Mouse (Mus musculus) heart, embryonic 14.5 days (tissue): ENCODE measurements around the gene Cct3. TPM values are rescaled to one million over a fixed set of nuclear protein-coding genes. Genes with fewer than 3 reads are reported as not detected.

Source experiments
- ATAC-seq: fragments of 200-750 bp; cut with Nextera tagmentation; 2 replicates; pipeline ENCODE4 v1.8.0; 2017; ENCODE audit warnings: low read depth, moderate TSS enrichment; ENCODE audit not compliant: insufficient number of reproducible peaks, insufficient read depth, low FRiP score
- H3K27ac ChIP-seq, 2 experiments: fragments of 200-500 bp in 1 of 2; fragments of 300-500 bp in 1 of 2; sonication (generic) in 1 of 2; replicated peaks in 1 of 2; 2 replicates each; pipeline ENCODE4 v1.5.1; 2012 to 2014; ENCODE audit warnings: low read depth in 2 of 2, low read length in 2 of 2, control low read depth in 1 of 2, mild to moderate bottlenecking in 1 of 2, mixed read lengths in 1 of 2; ENCODE audit not compliant: control insufficient read depth in 1 of 2, insufficient read depth in 1 of 2
- H3K27me3 ChIP-seq: fragments of 300-500 bp; sonication (generic); 2 replicates; pipeline ENCODE4 v1.6.1; 2014; ENCODE audit warnings: mild to moderate bottlenecking, low read length, control low read depth; ENCODE audit not compliant: control insufficient read depth, insufficient read depth
- H3K36me3 ChIP-seq: fragments of 300-500 bp; sonication (generic); 2 replicates; pipeline ENCODE4 v1.6.1; 2014; ENCODE audit warnings: mild to moderate bottlenecking, control low read depth, low read length, mixed read lengths; ENCODE audit not compliant: control insufficient read depth, insufficient read depth
- H3K4me1 ChIP-seq, 2 experiments: fragments of 200-500 bp in 1 of 2; fragments of 300-500 bp in 1 of 2; sonication (generic) in 1 of 2; 2 replicates each; pipeline ENCODE4 v1.6.1; 2012 to 2014; ENCODE audit warnings: low read length in 2 of 2, control low read depth in 1 of 2, mixed read lengths in 1 of 2; ENCODE audit not compliant: control insufficient read depth in 2 of 2, insufficient read depth in 2 of 2
- H3K4me2 ChIP-seq: fragments of 300-500 bp; sonication (generic); 2 replicates; pipeline ENCODE4 v1.6.1; 2014; ENCODE audit warnings: mild to moderate bottlenecking, low read length
- H3K4me3 ChIP-seq, 2 experiments: fragments of 200-500 bp in 1 of 2; fragments of 300-500 bp in 1 of 2; sonication (generic) in 1 of 2; 2 replicates each; pipeline ENCODE4 v1.5.1; 2012 to 2014; ENCODE audit warnings: low read length in 2 of 2, mild to moderate bottlenecking in 2 of 2, control low read depth in 1 of 2, low read depth in 1 of 2, moderate library complexity in 1 of 2; ENCODE audit not compliant: control insufficient read depth in 1 of 2, insufficient read depth in 1 of 2
- H3K9ac ChIP-seq: fragments of 300-500 bp; sonication (generic); 2 replicates; pipeline ENCODE4 v1.6.1; 2014; ENCODE audit warnings: mild to moderate bottlenecking, low read length
- H3K9me3 ChIP-seq: fragments of 300-500 bp; sonication (generic); 2 replicates; pipeline ENCODE4 v1.6.1; 2016; ENCODE audit warnings: low read length, control low read depth; ENCODE audit not compliant: control insufficient read depth
- WGBS: fragments of 180-500 bp; shearing (Covaris S2); extraction: QIAGEN DNeasy Blood & Tissue Kit; methylation state at CpG from one replicate; pipeline ENCODE4 v1.1.7; 2014; 5-methylcytosine and 5-hydroxymethylcytosine counted together
- polyA plus RNA-seq: library from polyadenylated mRNA; unstranded; fragments of >200 nt; fragmentation: Nextera tagmentation; extraction: Ambion mirVana; gene quantifications from 2 replicates; pipeline ENCODE4 v1.2.1, GENCODE M21; 2014

Cct3 gene
- 386 and 393 TPM in 2 replicates for polyA plus RNA-seq

- H3K4me3 ChIP-seq, result peak within 1 kb of the TSS; percentile 70 to 93
- ATAC-seq, result peak; percentile 98
- under 1% methylated on average over 44 of the region's 44 CpGs for WGBS
- peak within 1 kb of the TSS; percentile 90 to 98 for H3K27ac ChIP-seq
- H3K4me2 ChIP-seq, result peak within 1 kb of the TSS; percentile 95
- no peaks in the 10 kb centered on the region for H3K27me3 ChIP-seq
- H3K36me3 ChIP-seq, result peaks cover 32% of the 10 kb centered on the region
- H3K4me1 ChIP-seq, result peaks cover 2 to 17% of the 10 kb centered on the region in 2 experiments; a peak in 2 of 4 replicates
- H3K9me3 ChIP-seq, result no peaks in the 10 kb centered on the region
- peak within 1 kb of the TSS; percentile 81 for H3K9ac ChIP-seq
Measured at GRCm38 (mm10) chr3:88296561-88297318, at the start of gene Cct3, which contains the start of gene Tsacc. Cct3 (plus strand) TSS chr3:88297116. Tsacc (minus strand) TSS chr3:88296999.

- H3K4me3 ChIP-seq, result no peak overlapping the region
- 67% methylated on average over 9 of the region's 9 CpGs for WGBS
- no peak overlapping the region for H3K27ac ChIP-seq
- H3K4me1 ChIP-seq, result no peaks in the 10 kb centered on the region
- peaks cover 45% of the 10 kb centered on the region for H3K27me3 ChIP-seq
- no peaks in the 10 kb centered on the region for H3K9me3 ChIP-seq
- no peak overlapping the region for H3K9ac ChIP-seq
- ATAC-seq, result 0 out of 2 replicates have a peak, but pooled peaks have one; percentile 11
- no peaks in the 10 kb centered on the region for H3K36me3 ChIP-seq
- H3K4me2 ChIP-seq, result no peak overlapping the region
Measured at GRCm38 (mm10) chr3:88247666-88248065, 49.2 kb upstream of the Cct3 start.

GRCm38 (mm10) chr3:88248406-88248805 is 48.5 kb upstream of the Cct3 start:
- H3K4me2 ChIP-seq, result no peak overlapping the region
- WGBS, result 81% methylated on average over 11 of the region's 11 CpGs
- no peaks in the 10 kb centered on the region for H3K9me3 ChIP-seq
- no peak overlapping the region for H3K4me3 ChIP-seq
- H3K9ac ChIP-seq, result no peak overlapping the region
- peaks cover 45% of the 10 kb centered on the region for H3K27me3 ChIP-seq
- no peaks in the 10 kb centered on the region for H3K4me1 ChIP-seq
- no peak for ATAC-seq
- no peak overlapping the region for H3K27ac ChIP-seq
- H3K36me3 ChIP-seq, result no peaks in the 10 kb centered on the region

GRCm38 (mm10) chr3:88252739-88253138 is 44.2 kb upstream of the Cct3 start:
- Histone ChIP-seq H3K4me1 (peaks cover 0 to 3% of the 10 kb centered on the region in 2 experiments; a peak in 2 of 4 replicates), H3K27me3 (peaks cover 48% of the 10 kb centered on the region)

GRCm38 (mm10) chr3:88254268-88254926 is 42.5 kb upstream of the Cct3 start, which contains the start of gene Rhbg:
Rhbg (minus strand) TSS chr3:88254709.
- Histone ChIP-seq H3K27ac (no peak within 1 kb of the TSS), H3K27me3 (peaks cover 48% of the 10 kb centered on the region), H3K9ac (peak within 1 kb of the TSS; percentile 62), H3K4me2 (peak within 1 kb of the TSS; percentile 81), H3K36me3 (no peaks in the 10 kb centered on the region), H3K4me1 (peaks cover 0 to 3% of the 10 kb centered on the region in 2 experiments; a peak in 2 of 4 replicates), H3K4me3 (peak within 1 kb of the TSS; percentile 43 to 46), H3K9me3 (no peaks in the 10 kb centered on the region)
- ATAC-seq, result no peak
- under 1% methylated on average over 34 of the region's 34 CpGs for WGBS

More at GRCm38 (mm10) chr3:88252739-88253138, 44.2 kb upstream of the Cct3 start:
- Histone ChIP-seq H3K9ac (no peak overlapping the region), H3K36me3 (no peaks in the 10 kb centered on the region), H3K4me3 (no peak overlapping the region), H3K4me2 (no peak overlapping the region), H3K9me3 (no peaks in the 10 kb centered on the region), H3K27ac (no peak overlapping the region)
- ATAC-seq, result no peak
- 74% methylated on average over 6 of the region's 6 CpGs for WGBS

GRCm38 (mm10) chr3:88255950-88256349 is 41.0 kb upstream of the Cct3 start:
- H3K9ac ChIP-seq, result no peak overlapping the region
- no peaks in the 10 kb centered on the region for H3K36me3 ChIP-seq
- no peaks in the 10 kb centered on the region for H3K9me3 ChIP-seq
- peaks cover 0 to 3% of the 10 kb centered on the region in 2 experiments; a peak in 2 of 4 replicates for H3K4me1 ChIP-seq
- 39% methylated on average over 6 of the region's 6 CpGs for WGBS
- H3K4me2 ChIP-seq, result no peak overlapping the region
- H3K4me3 ChIP-seq, result no peak overlapping the region
- ATAC-seq, result peak; percentile 27; the same call in 1 of the 2 replicates
- H3K27me3 ChIP-seq, result peaks cover 48% of the 10 kb centered on the region
- no peak overlapping the region for H3K27ac ChIP-seq

GRCm38 (mm10) chr3:88256382-88256781 is 40.5 kb upstream of the Cct3 start:
- Histone ChIP-seq H3K4me3 (no peak overlapping the region), H3K27me3 (peaks cover 48% of the 10 kb centered on the region), H3K9ac (no peak overlapping the region), H3K36me3 (no peaks in the 10 kb centered on the region), H3K4me2 (no peak overlapping the region), H3K27ac (no peak overlapping the region), H3K4me1 (peaks cover 0 to 3% of the 10 kb centered on the region in 2 experiments; a peak in 2 of 4 replicates), H3K9me3 (no peaks in the 10 kb centered on the region)
- 53% methylated on average over 7 of the region's 7 CpGs for WGBS
- ATAC-seq, result 0 out of 2 replicates have a peak, but pooled peaks have one; percentile 8
